14 mouse cellular contexts compared by ENCODE assay signal in the genomic region with DNA sequence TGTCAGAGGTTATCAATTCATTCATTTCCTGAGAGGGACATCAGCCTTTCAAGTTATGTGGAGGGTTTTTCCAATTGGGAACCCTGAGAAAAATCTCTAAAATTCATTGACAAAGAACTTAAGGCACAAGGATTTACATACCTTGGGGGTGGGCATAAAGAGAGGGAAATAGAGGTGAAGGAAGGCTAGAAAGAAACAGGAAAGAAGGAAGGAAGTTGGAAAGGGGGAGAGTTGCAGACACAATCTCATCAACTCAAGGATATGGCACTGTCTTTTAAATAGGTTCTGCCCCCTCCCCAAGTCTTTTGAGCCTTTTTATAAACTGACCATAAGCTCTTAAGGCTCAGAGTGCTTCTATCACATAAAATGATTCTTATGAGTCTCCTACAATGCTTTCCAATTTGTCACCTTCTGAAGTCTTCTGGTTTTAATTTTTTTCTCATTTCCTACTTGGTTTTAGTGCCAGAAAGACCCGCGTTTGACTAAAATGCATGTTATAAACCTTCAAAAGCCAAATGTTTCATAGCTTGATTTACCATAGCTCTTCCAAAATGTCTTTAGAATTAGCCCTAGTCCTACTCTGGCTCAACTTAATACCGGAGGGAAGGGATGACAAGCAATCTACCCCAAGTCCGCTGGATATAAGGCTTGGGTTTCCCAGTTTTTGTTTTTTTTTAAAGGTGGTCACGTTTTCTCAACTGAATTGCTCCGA. TPM values are rescaled to one million over a fixed set of nuclear protein-coding genes. Genes with fewer than 3 reads are reported as not detected.
DNase-seq lines count a peak whose midpoint lies in the region; ATAC-seq and TF ChIP-seq lines count a peak whose summit lies in the region.
"Had no signal": no experiment of that assay in that cellular context is flagged by ENCODE, and none has a peak within 500 bp of the region (broad histone marks: within the 10 kb centered on the region; RNA-seq: fewer than 3 reads in every experiment).

No protein-coding gene starts in this region.

- H3K4me3 ChIP-seq in forebrain, embryonic 11.5 days (ENCODE audit: low read depth, low read length), result no peak overlapping the region
- H3K4me3 ChIP-seq in forebrain, embryonic 15.5 days, result no peak overlapping the region
- no peak overlapping the region for H3K4me3 ChIP-seq in hindbrain, embryonic 13.5 days
- H3K4me3 ChIP-seq in hindbrain, embryonic 11.5 days (ENCODE audit: low read depth, low read length), result no peak overlapping the region
- peak overlapping the region; percentile 59; the same call in 1 of the 2 replicates for H3K4me3 ChIP-seq in G1E (ENCODE audit: low read depth, low read length)
- no peak overlapping the region; a peak in 1 of 4 replicates for H3K4me3 ChIP-seq in liver, embryonic 14.5 days (ENCODE audit: insufficient read depth in 1 of 2, low read depth in 2 of 2, low read length in 2 of 2)
- no peak overlapping the region for H3K4me3 ChIP-seq in intestine, postnatal 0 days (ENCODE audit: low read depth, low read length)
- H3K4me3 ChIP-seq: kidney, embryonic 15.5 days had no signal

- no peak for DNase-seq in forebrain, embryonic 11.5 days (ENCODE audit: low spot score)
- DNase-seq in hindbrain, embryonic 11.5 days (ENCODE audit: low spot score), result no peak
- DNase-seq in G1E (ENCODE audit: low spot score), result no peak
- no peak for DNase-seq in liver, embryonic 14.5 days (ENCODE audit: low read depth in 3 of 3, low spot score in 3 of 3)
- no peak for DNase-seq in ovary, postnatal 10 days (ENCODE audit: low spot score)
- DNase-seq: adrenal gland, postnatal 10 days; cerebellum, postnatal 36 days had no signal

- 7% methylated on average over 6 of the region's 6 CpGs for WGBS in forebrain, embryonic 11.5 days
- WGBS in forebrain, embryonic 15.5 days, result 17% methylated on average over 6 of the region's 6 CpGs
- 13% methylated on average over 6 of the region's 6 CpGs for whole genome bisulfite sequencing in hindbrain, embryonic 13.5 days
- 6% methylated on average over 6 of the region's 6 CpGs for WGBS in hindbrain, embryonic 11.5 days
- WGBS in liver, embryonic 14.5 days (ENCODE audit: insufficient replicate concordance), result 14% methylated on average over 6 of the region's 6 CpGs
- 16% methylated on average over 6 of the region's 6 CpGs for whole genome bisulfite sequencing in intestine, postnatal 0 days

- no peaks in the 10 kb centered on the region for H3K9me3 ChIP-seq in forebrain, embryonic 11.5 days (ENCODE audit: control insufficient read depth, low read length)
- H3K9me3 ChIP-seq in forebrain, embryonic 15.5 days, result no peaks in the 10 kb centered on the region
- no peaks in the 10 kb centered on the region for H3K9me3 ChIP-seq in hindbrain, embryonic 13.5 days
- H3K9me3 ChIP-seq in hindbrain, embryonic 11.5 days (ENCODE audit: control insufficient read depth, low read length), result no peaks in the 10 kb centered on the region
- no peaks in the 10 kb centered on the region for H3K9me3 ChIP-seq in G1E (replicated peaks)
- no peaks in the 10 kb centered on the region for H3K9me3 ChIP-seq in liver, embryonic 14.5 days (ENCODE audit: control insufficient read depth, low read length)
- no peaks in the 10 kb centered on the region for H3K9me3 ChIP-seq in intestine, postnatal 0 days (ENCODE audit: control insufficient read depth)
- H3K9me3 ChIP-seq: kidney, embryonic 15.5 days had no signal

- no peak for ATAC-seq in forebrain, embryonic 11.5 days (replicated peaks; ENCODE audit: low FRiP score)
- no peak for ATAC-seq in forebrain, embryonic 15.5 days (replicated peaks)
- ATAC-seq in hindbrain, embryonic 13.5 days (ENCODE audit: low FRiP score), result no peak
- ATAC-seq in hindbrain, embryonic 11.5 days (ENCODE audit: low FRiP score), result no peak
- no peak for ATAC-seq in G1E (ENCODE audit: extremely low read depth, insufficient number of reproducible peaks, low FRiP score, poor library complexity, severe bottlenecking)
- ATAC-seq in liver, embryonic 14.5 days (ENCODE audit: insufficient read depth), result no peak
- ATAC-seq in intestine, postnatal 0 days, result no peak

- H3K27ac ChIP-seq in forebrain, embryonic 11.5 days (ENCODE audit: low read depth, low read length), result 0 out of 2 replicates have a peak overlapping the region, but pooled peaks have one; percentile 41
- no peak overlapping the region for H3K27ac ChIP-seq in forebrain, embryonic 15.5 days (replicated peaks)
- H3K27ac ChIP-seq in hindbrain, embryonic 13.5 days, result no peak overlapping the region
- no peak overlapping the region for H3K27ac ChIP-seq in hindbrain, embryonic 11.5 days (ENCODE audit: low read depth, low read length)
- H3K27ac ChIP-seq in liver, embryonic 14.5 days, result no peak overlapping the region
- no peak overlapping the region for H3K27ac ChIP-seq in intestine, postnatal 0 days (ENCODE audit: low read depth, low read length)
- H3K27ac ChIP-seq: kidney, embryonic 15.5 days; stomach, postnatal 0 days had no signal

- no peak for TF ChIP-seq EP300 in liver, embryonic 14.5 days (IDR thresholded peaks at IDR 0.05; ENCODE audit: low read depth)

- no peak for TF ChIP-seq CTCF in G1E (IDR thresholded peaks at IDR 0.05; ENCODE audit: low read depth, low read length)
- no peak for TF ChIP-seq CTCF in liver, embryonic 14.5 days (IDR thresholded peaks at IDR 0.05; ENCODE audit: low read depth)
- TF ChIP-seq CTCF in intestine, postnatal 0 days (IDR thresholded peaks at IDR 0.05; ENCODE audit: low read depth), result no peak

- peaks cover 15% of the 10 kb centered on the region; the same call in 1 of the 2 replicates for H3K4me1 ChIP-seq in forebrain, embryonic 11.5 days (replicated peaks; ENCODE audit: control insufficient read depth, insufficient read depth, low read length)
- H3K4me1 ChIP-seq in forebrain, embryonic 15.5 days, result peaks cover 17% of the 10 kb centered on the region
- peaks cover 35% of the 10 kb centered on the region for H3K4me1 ChIP-seq in hindbrain, embryonic 13.5 days (replicated peaks)
- H3K4me1 ChIP-seq in hindbrain, embryonic 11.5 days (replicated peaks; ENCODE audit: control insufficient read depth, insufficient read depth, low read length), result peaks cover 4% of the 10 kb centered on the region; the same call in 1 of the 2 replicates
- H3K4me1 ChIP-seq in G1E (ENCODE audit: insufficient read depth, low read depth, low read length), result peaks cover 12% of the 10 kb centered on the region
- peaks cover 3 to 6% of the 10 kb centered on the region in 2 experiments; a peak in 2 of 4 replicates for H3K4me1 ChIP-seq in liver, embryonic 14.5 days (replicated peaks; ENCODE audit: control insufficient read depth in 2 of 2, insufficient read depth in 2 of 2, low read length in 1 of 2)
- H3K4me1 ChIP-seq in intestine, postnatal 0 days (replicated peaks; ENCODE audit: control insufficient read depth, insufficient read depth, low read length), result no peaks in the 10 kb centered on the region

- no peaks in the 10 kb centered on the region for H3K36me3 ChIP-seq in forebrain, embryonic 11.5 days (ENCODE audit: control insufficient read depth, insufficient read depth, low read length)
- H3K36me3 ChIP-seq in forebrain, embryonic 15.5 days, result no peaks in the 10 kb centered on the region
- H3K36me3 ChIP-seq in hindbrain, embryonic 13.5 days, result no peaks in the 10 kb centered on the region
- no peaks in the 10 kb centered on the region for H3K36me3 ChIP-seq in hindbrain, embryonic 11.5 days (ENCODE audit: control insufficient read depth, insufficient read depth, low read length)
- no peaks in the 10 kb centered on the region for H3K36me3 ChIP-seq in G1E (replicated peaks)
- no peaks in the 10 kb centered on the region for H3K36me3 ChIP-seq in liver, embryonic 14.5 days (replicated peaks; ENCODE audit: control insufficient read depth, insufficient read depth, low read depth)
- H3K36me3 ChIP-seq in intestine, postnatal 0 days (ENCODE audit: control insufficient read depth, insufficient read depth), result no peaks in the 10 kb centered on the region
- H3K36me3 ChIP-seq: kidney, embryonic 15.5 days had no signal

- peak overlapping the region; percentile 53; the same call in 1 of the 2 replicates for H3K4me2 ChIP-seq in forebrain, embryonic 11.5 days (ENCODE audit: low read depth, low read length, severe bottlenecking)
- H3K4me2 ChIP-seq in forebrain, embryonic 15.5 days (replicated peaks), result no peak overlapping the region
- peak overlapping the region; percentile 46 for H3K4me2 ChIP-seq in hindbrain, embryonic 13.5 days
- H3K4me2 ChIP-seq in hindbrain, embryonic 11.5 days (replicated peaks; ENCODE audit: low read depth, low read length), result no peak overlapping the region
- peak overlapping the region; percentile 66 for H3K4me2 ChIP-seq in liver, embryonic 14.5 days (ENCODE audit: low read depth)
- H3K4me2 ChIP-seq in intestine, postnatal 0 days (replicated peaks; ENCODE audit: low read depth), result no peak overlapping the region
- H3K4me2 ChIP-seq: kidney, embryonic 15.5 days had no signal

- H3K9ac ChIP-seq in forebrain, embryonic 11.5 days (ENCODE audit: low read length), result peak overlapping the region; percentile 60; the same call in 1 of the 2 replicates
- no peak overlapping the region for H3K9ac ChIP-seq in forebrain, embryonic 15.5 days (replicated peaks)
- H3K9ac ChIP-seq in hindbrain, embryonic 13.5 days, result no peak overlapping the region
- no peak overlapping the region for H3K9ac ChIP-seq in hindbrain, embryonic 11.5 days (ENCODE audit: low read depth, low read length)
- no peak overlapping the region for H3K9ac ChIP-seq in liver, embryonic 14.5 days (replicated peaks)
- no peak overlapping the region for H3K9ac ChIP-seq in intestine, postnatal 0 days (ENCODE audit: low read depth, low read length)
- H3K9ac ChIP-seq: kidney, embryonic 15.5 days had no signal

- H3K27me3 ChIP-seq in forebrain, embryonic 11.5 days (ENCODE audit: control insufficient read depth, insufficient read depth, low read length), result no peaks in the 10 kb centered on the region
- H3K27me3 ChIP-seq in forebrain, embryonic 15.5 days, result peaks cover 36% of the 10 kb centered on the region
- peaks cover 17% of the 10 kb centered on the region for H3K27me3 ChIP-seq in hindbrain, embryonic 13.5 days
- no peaks in the 10 kb centered on the region for H3K27me3 ChIP-seq in hindbrain, embryonic 11.5 days (ENCODE audit: control insufficient read depth, insufficient read depth, low read length)
- H3K27me3 ChIP-seq in G1E (ENCODE audit: insufficient read depth, low read length), result no peaks in the 10 kb centered on the region
- H3K27me3 ChIP-seq in liver, embryonic 14.5 days (ENCODE audit: control insufficient read depth, insufficient read depth, low read length), result no peaks in the 10 kb centered on the region
- H3K27me3 ChIP-seq in intestine, postnatal 0 days (replicated peaks; ENCODE audit: control insufficient read depth, insufficient read depth, low read length), result peaks cover 42% of the 10 kb centered on the region

RNA-seq across cellular contexts. Expression of a gene that starts 13.6 kb away (rescaled TPM):
- 23.3 and 27.6 TPM in 2 replicates for polyA plus RNA-seq in forebrain, embryonic 11.5 days (2014; fragmentation: Nextera tagmentation; extraction: Ambion mirVana)
- polyA plus RNA-seq in forebrain, embryonic 15.5 days (2015; fragmentation: Nextera tagmentation; extraction: Ambion mirVana), result 4.0 and 5.0 TPM in 2 replicates
- 10.0 and 10.5 TPM in 2 replicates for polyA plus RNA-seq in hindbrain, embryonic 13.5 days (2015; fragmentation: Nextera tagmentation; extraction: Ambion mirVana)
- polyA plus RNA-seq in hindbrain, embryonic 11.5 days (2014; fragmentation: Nextera tagmentation; extraction: Ambion mirVana), result 14.8 and 17.1 TPM in 2 replicates
- 17.5 and 18.1 TPM in 2 replicates for total RNA-seq in G1E (2014; fragmentation: Nextera tagmentation)
- 16.3 and 18.1 TPM in 2 replicates for total RNA-seq in G1E (2017)
- 1.8 and 1.9 TPM in 2 replicates for polyA plus RNA-seq in G1E (2012)
- 4.3 and 5.9 TPM in 2 replicates for polyA plus RNA-seq in liver, embryonic 14.5 days (2012; rRNA removed)
- polyA plus RNA-seq in liver, embryonic 14.5 days (2014; fragmentation: Nextera tagmentation; extraction: Ambion mirVana), result 8.8 and 10.1 TPM in 2 replicates
- polyA plus RNA-seq in intestine, postnatal 0 days (2015; fragmentation: Nextera tagmentation; extraction: Ambion mirVana), result 0.12 and 0.25 TPM in 2 replicates
- total RNA-seq: liver, adult 2 months had no signal
- polyA plus RNA-seq: liver, adult 2 months; small intestine, adult 2 months had no signal

Comparison
In these comparisons a context has a peak if more than half of its experiments do, and no peak if none do; other contexts are left out.
1. H3K4me2 ChIP-seq: peak in forebrain, embryonic 11.5 days (single experiment), hindbrain, embryonic 13.5 days (single experiment) and liver, embryonic 14.5 days (single experiment); none in forebrain, embryonic 15.5 days (single experiment), hindbrain, embryonic 11.5 days (single experiment) and intestine, postnatal 0 days (single experiment).